Mouse (Mus musculus): ENCODE measurements around the gene Ptprs.

DNA sequence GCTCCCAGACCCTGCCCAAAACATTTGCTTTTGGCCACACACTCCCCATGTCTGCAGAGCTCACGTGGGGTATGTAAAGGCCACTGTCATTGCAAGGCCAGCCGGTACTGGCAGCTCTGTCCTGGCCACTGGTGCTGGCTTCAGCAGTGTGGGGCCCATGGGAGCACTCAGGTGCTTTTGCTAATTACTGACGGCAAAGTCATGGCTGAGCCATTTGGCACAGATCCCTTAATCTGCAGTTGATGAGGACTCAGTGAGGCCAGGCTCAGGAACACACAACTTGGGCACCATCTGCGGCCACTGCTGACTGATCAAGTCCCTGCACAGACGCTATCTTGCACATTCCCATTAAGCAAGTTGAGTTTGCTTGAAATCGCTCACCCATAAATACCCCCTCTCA, 91.4 kb downstream of the Ptprs start:
- TF ChIP-seq CTCF (IDR thresholded peaks at IDR 0.05; ENCODE audit: low read depth) (no peak), EP300 (IDR thresholded peaks at IDR 0.05; ENCODE audit: low read depth) (no peak)

Data from heart, postnatal 0 days (tissue).